In the genomic region with DNA sequence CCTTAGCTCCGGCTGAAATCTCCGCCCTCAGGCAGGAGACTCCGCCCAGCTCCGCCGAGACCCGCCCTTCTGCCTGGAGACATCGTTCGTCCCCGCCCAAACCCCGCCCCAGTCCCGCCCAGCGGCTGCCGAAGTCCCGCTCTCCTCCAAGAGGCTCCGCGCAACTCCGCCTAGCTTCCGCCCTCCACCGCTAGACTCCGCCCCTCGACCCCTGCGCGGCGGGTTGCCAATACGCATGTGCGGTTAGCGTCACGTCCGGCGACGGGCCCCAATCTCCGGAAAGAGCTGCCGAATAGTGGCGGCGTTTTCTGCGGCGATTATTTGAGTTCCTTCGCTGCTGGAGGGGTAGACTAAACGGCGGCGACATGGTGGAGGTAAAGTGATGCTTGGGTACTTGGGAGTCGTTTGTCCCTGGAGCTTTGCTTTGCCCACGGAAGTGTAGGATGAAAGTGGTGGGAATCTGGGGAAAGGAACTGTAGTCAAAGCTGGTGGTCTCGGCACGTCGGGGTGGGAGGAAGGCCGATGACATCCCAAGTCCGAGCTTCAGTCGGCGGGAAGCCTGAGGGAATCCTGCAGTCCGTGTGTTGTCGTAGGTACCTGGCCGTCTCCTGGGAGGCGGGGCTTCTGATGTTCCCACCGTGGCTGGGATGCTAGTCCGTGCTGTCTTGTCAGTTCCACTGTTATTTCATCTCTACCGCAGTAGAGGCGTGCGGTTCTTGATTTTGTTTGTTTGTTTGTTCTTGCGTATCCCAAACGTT, we compare ENCODE assay signal across 1 mouse cellular context.
TF ChIP-seq lines count a peak whose summit lies in the region.

Gene Plrg1, plus strand, starts transcription at position 242 of the 758 bp plus-strand sequence.

TF ChIP-seq in C2C12, 6 proteins besides CTCF, POLR2A, EP300 and RAD21 (continued from another document):
- no peak for TF ChIP-seq CEBPB (IDR thresholded peaks at IDR 0.05; ENCODE audit: low read depth)
